Mouse (Mus musculus) limb, embryonic 11.5 days (tissue): ENCODE data around the gene Pik3cg. TPM values are rescaled to one million over a fixed set of nuclear protein-coding genes. Genes with fewer than 3 reads are reported as not detected.

Experiments used
- ATAC-seq: fragments of 200-750 bp; cut with Nextera tagmentation; 2 replicates; pipeline ENCODE4 v1.8.0; 2017; ENCODE audit warnings: low read depth; ENCODE audit not compliant: insufficient number of reproducible peaks, low FRiP score, low TSS enrichment
- DNase-seq: peaks from one replicate; pipeline ENCODE4 v3.0.0-alpha.2; 2015; ENCODE audit warnings: low spot score
- H3K27ac ChIP-seq: fragments of 300-500 bp; sonication (generic); replicated peaks from 2 replicates; pipeline ENCODE4 v1.5.1; 2014; ENCODE audit warnings: low read depth, mild to moderate bottlenecking, low read length
- H3K27me3 ChIP-seq: fragments of 300-500 bp; sonication (generic); 2 replicates; pipeline ENCODE4 v1.6.1; 2014; ENCODE audit warnings: mild to moderate bottlenecking, low read length, mixed read lengths; ENCODE audit not compliant: control insufficient read depth, insufficient read depth
- H3K36me3 ChIP-seq: fragments of 300-500 bp; sonication (generic); 2 replicates; pipeline ENCODE4 v1.6.1; 2014; ENCODE audit warnings: mild to moderate bottlenecking, low read length, moderate library complexity, mixed read lengths; ENCODE audit not compliant: control insufficient read depth, insufficient read depth
- H3K4me1 ChIP-seq: fragments of 300-500 bp; sonication (generic); 2 replicates; pipeline ENCODE4 v1.6.1; 2014; ENCODE audit warnings: low read length, mixed read lengths; ENCODE audit not compliant: control insufficient read depth, insufficient read depth
- H3K4me2 ChIP-seq: fragments of 300-500 bp; sonication (generic); 2 replicates; pipeline ENCODE4 v1.6.1; 2014; ENCODE audit warnings: low read depth, mild to moderate bottlenecking, moderate library complexity; ENCODE audit not compliant: severe bottlenecking
- H3K4me3 ChIP-seq: fragments of 300-500 bp; sonication (generic); 2 replicates; pipeline ENCODE4 v1.5.1; 2014; ENCODE audit warnings: low read depth, low read length
- H3K9ac ChIP-seq: fragments of 300-500 bp; sonication (generic); 2 replicates; pipeline ENCODE4 v1.6.1; 2014; ENCODE audit warnings: mild to moderate bottlenecking, low read length
- H3K9me3 ChIP-seq: fragments of 300-500 bp; sonication (generic); 2 replicates; pipeline ENCODE4 v1.6.1; 2016; ENCODE audit warnings: low read length; ENCODE audit not compliant: control insufficient read depth
- WGBS: fragments of 180-500 bp; shearing (Covaris S2); extraction: QIAGEN DNeasy Blood & Tissue Kit; methylation state at CpG from one replicate; pipeline ENCODE4 v1.1.7; 2014; 5-methylcytosine and 5-hydroxymethylcytosine counted together
- polyA plus RNA-seq: library from polyadenylated mRNA; unstranded; fragments of >200 nt; fragmentation: Nextera tagmentation; extraction: Ambion mirVana; gene quantifications from 2 replicates; pipeline ENCODE4 v1.2.1, GENCODE M21; 2014

The Pik3cg gene
- polyA plus RNA-seq, 1 experiment from 2014 or later, result 1.9 TPM

DNA sequence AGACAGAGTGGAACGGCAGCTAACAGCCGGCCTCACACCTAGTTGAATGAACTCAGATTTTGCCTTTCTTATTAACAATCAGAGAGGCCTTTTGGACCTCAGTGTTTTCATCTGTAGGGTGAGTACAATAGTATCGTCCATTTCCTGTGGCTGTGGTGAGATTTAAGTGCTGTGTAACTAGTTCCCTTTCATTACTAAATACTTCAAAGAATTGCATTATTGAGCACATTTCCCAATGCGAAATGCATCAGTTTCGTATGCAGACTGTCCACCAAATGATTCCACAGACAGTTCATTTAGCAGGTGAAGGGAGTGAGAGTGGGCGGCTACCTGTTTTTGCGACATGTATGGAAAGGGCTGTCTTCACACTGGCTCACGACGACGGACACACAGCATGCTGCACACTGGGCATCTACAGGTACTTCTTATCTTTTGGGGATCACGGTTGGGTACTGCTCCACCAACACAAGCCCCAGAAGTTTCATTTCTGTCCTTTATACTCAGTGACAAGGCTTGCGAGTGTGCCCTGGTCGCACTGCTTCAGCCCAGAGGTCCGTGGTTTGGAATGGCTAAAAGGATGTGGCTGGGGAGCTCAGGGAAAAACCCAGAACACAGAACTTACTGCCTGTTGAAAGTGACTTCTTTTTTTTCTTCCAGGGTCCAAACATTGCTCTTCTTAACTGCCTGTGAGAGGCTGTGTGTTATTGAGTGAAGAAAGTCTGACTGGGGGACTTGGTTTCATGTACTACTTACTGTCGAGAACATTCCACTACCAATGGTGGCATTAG, 25.6 kb downstream of the Pik3cg start:
- Histone ChIP-seq H3K9ac (no peak overlapping the region), H3K27me3 (no peaks in the 10 kb centered on the region), H3K4me1 (no peaks in the 10 kb centered on the region), H3K36me3 (no peaks in the 10 kb centered on the region), H3K4me2 (no peak overlapping the region), H3K9me3 (no peaks in the 10 kb centered on the region), H3K4me3 (no peak overlapping the region), H3K27ac (no peak overlapping the region)
- ATAC-seq (no peak), DNase-seq (no peak)
- WGBS, result 84% methylated on average over 15 of the region's 15 CpGs

DNA sequence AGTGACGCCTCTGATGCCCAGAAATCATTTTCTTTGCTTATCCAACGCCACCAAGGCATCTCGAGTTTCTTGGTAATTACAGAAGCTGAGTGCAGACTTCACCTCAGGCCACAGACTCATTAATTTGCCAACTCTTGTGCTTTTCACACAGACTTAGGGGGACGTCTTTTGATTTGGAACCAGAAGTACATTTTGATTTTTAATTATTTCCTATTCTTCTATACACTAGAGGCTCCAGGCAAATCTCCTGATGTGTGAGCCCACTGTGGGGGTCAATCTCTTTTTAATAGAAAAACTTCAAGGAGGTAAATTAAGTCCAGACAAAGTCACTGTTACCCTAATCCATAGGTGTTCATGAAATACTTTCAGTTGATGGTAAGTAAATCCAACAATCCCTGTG, 26.6 kb downstream of the Pik3cg start:
- Histone ChIP-seq H3K4me1 (no peaks in the 10 kb centered on the region), H3K36me3 (no peaks in the 10 kb centered on the region), H3K9ac (no peak overlapping the region), H3K4me3 (no peak overlapping the region), H3K27ac (no peak overlapping the region), H3K27me3 (no peaks in the 10 kb centered on the region), H3K9me3 (no peaks in the 10 kb centered on the region), H3K4me2 (no peak overlapping the region)
- 33% methylated on average over 4 of the region's 4 CpGs for WGBS
- DNase-seq (no peak), ATAC-seq (no peak)

DNA sequence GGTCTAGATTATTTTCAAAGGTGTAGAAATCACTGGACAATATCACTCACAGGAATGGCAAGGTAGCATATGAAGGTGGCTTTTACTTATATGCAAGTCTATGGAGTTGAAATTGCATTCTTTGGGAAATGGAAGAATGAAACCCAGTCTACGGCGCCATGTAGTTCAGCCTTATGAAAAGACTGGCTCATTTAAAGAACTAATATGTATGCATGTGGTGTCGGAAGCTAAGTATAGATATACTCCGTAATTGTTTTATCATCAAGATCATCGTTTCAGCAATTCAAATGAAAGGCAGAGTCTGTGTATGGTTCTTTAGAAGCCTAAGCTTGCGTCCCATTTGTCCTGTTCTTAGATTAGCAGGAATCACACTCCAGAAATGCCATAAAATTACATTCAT, 34.0 kb downstream of the Pik3cg start:
- no peak for DNase-seq
- 92% methylated on average over 6 of the region's 6 CpGs for WGBS
- H3K4me2 ChIP-seq, result no peak overlapping the region
- no peak overlapping the region for H3K4me3 ChIP-seq
- peaks cover 15% of the 10 kb centered on the region for H3K27me3 ChIP-seq
- no peaks in the 10 kb centered on the region for H3K9me3 ChIP-seq
- no peaks in the 10 kb centered on the region for H3K36me3 ChIP-seq
- H3K4me1 ChIP-seq, result no peaks in the 10 kb centered on the region
- H3K9ac ChIP-seq, result no peak overlapping the region
- H3K27ac ChIP-seq, result no peak overlapping the region
- ATAC-seq, result no peak

DNA sequence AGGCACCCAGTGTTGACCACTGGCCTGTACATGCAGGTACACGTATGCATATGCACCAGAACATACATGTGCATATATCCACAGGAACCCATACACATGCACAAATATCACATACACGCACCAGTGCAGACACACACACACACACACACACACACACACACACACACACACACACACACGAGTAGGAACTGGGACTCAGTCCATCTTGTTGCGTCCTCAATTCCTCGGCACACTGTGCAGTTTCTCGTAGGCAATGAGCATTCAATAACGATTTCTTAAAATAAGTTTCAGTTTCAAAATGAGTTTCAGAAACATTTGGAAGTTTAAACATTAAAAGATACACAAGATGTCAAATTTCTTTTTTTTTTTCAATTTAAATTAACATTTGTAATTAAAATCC, 35.6 kb downstream of the Pik3cg start:
- no peak overlapping the region for H3K27ac ChIP-seq
- peaks cover 20% of the 10 kb centered on the region for H3K27me3 ChIP-seq
- H3K4me1 ChIP-seq, result no peaks in the 10 kb centered on the region
- no peak for DNase-seq
- WGBS, result 91% methylated on average over 7 of the region's 7 CpGs
- no peak overlapping the region for H3K4me3 ChIP-seq
- H3K9me3 ChIP-seq, result no peaks in the 10 kb centered on the region
- no peaks in the 10 kb centered on the region for H3K36me3 ChIP-seq
- H3K9ac ChIP-seq, result no peak overlapping the region
- no peak overlapping the region for H3K4me2 ChIP-seq
- ATAC-seq, result no peak

DNA sequence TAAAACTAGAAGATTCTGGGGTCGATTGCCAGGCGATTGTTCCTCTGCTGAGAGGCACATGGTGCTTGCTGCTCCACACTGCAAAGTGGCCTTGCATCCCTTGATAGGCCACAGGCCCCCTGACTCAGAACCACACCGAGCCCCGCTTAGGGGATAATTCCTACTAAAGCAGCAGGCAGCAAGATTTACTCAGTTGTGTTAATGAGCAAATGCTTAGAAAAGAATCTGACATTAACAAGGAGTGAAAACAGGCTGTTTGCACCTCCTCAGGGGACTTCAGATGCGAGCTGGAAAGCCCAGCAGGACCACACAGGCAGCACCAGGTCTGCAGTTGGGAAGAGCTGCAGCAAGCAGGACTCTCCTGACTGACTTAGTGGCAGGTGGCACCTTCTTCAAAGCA, 39.3 kb downstream of the Pik3cg start:
- peak; percentile 60 for DNase-seq
- H3K36me3 ChIP-seq, result no peaks in the 10 kb centered on the region
- no peaks in the 10 kb centered on the region for H3K4me1 ChIP-seq
- H3K4me3 ChIP-seq, result no peak overlapping the region
- H3K9ac ChIP-seq, result no peak overlapping the region
- ATAC-seq, result 0 out of 2 replicates have a peak, but pooled peaks have one; percentile 67
- no peaks in the 10 kb centered on the region for H3K9me3 ChIP-seq
- no peak overlapping the region for H3K4me2 ChIP-seq
- H3K27me3 ChIP-seq, result peaks cover 21% of the 10 kb centered on the region
- no peak overlapping the region for H3K27ac ChIP-seq
- 10% methylated on average over 5 of the region's 5 CpGs for WGBS

DNA sequence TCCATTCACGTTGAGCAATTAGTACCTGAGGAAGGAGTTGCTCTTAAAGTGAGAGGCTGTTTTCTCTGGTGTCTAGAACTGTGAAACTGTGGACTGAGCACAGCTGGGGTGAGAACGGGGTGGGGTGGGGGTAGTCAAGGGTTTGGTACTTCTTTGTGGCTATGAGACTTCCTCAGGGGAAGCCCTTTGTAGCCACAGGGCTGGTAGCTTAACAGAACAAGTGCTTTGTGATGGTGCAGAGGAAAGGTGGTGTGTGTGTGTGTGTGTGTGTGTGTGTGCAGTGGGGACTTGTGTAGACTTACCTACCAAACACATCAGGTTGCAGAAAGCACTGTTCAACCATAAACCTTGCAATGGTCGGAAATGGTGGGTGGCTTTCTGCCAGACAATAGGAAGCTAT, 39.7 kb downstream of the Pik3cg start:
- Histone ChIP-seq H3K4me2 (no peak overlapping the region), H3K9me3 (no peaks in the 10 kb centered on the region), H3K27me3 (peaks cover 21% of the 10 kb centered on the region), H3K36me3 (no peaks in the 10 kb centered on the region), H3K4me1 (no peaks in the 10 kb centered on the region), H3K27ac (no peak overlapping the region), H3K9ac (no peak overlapping the region), H3K4me3 (no peak overlapping the region)
- DNase-seq (no peak), ATAC-seq (no peak)
- 17% methylated on average over 3 of the region's 3 CpGs for WGBS

DNA sequence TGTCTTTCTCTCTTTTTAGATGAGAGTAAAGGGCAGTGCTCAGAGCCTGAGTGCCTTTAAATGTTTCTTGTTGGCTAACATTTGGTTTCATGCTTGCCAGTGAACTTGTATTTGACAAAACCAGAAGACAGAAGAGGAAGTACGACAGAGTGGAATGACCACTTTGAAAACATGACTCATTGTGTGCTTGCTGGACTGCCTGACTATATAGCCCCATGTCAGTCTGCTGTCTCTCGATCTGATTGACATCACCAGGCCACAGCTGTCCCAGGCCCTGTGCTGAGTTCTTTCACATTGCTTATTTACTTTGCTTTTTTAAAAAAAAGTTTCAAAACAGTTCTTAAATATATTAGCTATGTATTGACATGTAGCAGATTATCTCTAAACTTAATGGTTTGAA, 44.8 kb downstream of the Pik3cg start:
- H3K9me3 ChIP-seq, result no peaks in the 10 kb centered on the region
- H3K36me3 ChIP-seq, result no peaks in the 10 kb centered on the region
- 88% methylated on average over 2 of the region's 2 CpGs for WGBS
- DNase-seq (no peak), ATAC-seq (no peak)
- H3K27ac ChIP-seq, result no peak overlapping the region
- no peak overlapping the region for H3K4me3 ChIP-seq
- no peak overlapping the region for H3K4me2 ChIP-seq
- no peak overlapping the region for H3K9ac ChIP-seq
- peaks cover 15% of the 10 kb centered on the region for H3K27me3 ChIP-seq
- H3K4me1 ChIP-seq, result no peaks in the 10 kb centered on the region

DNA sequence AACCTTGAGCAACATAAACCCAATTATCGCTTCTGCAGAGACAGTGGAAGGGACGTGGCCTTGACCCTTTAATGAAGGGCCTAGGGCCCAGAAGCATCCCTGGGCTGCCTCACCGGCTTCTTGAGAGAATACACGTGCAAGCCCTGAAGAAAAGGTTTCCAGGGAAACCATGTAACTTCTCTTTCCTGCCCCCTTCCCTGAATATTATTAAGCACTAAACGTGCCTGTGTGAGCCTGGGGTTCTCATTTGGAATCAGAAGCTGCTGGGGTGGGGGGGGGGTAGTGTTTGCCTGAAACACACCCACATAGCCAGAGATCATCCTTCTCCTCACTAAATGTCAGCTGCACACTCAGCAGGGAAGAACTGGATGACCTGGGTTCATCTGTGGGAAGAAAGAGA, 49.7 kb downstream of the Pik3cg start:
- no peak for ATAC-seq
- Histone ChIP-seq H3K4me2 (no peak overlapping the region), H3K27ac (no peak overlapping the region), H3K4me3 (no peak overlapping the region), H3K36me3 (no peaks in the 10 kb centered on the region), H3K27me3 (peaks cover 7% of the 10 kb centered on the region; the same call in 1 of the 2 replicates), H3K9ac (no peak overlapping the region), H3K9me3 (no peaks in the 10 kb centered on the region), H3K4me1 (no peaks in the 10 kb centered on the region)
- no peak for DNase-seq
- 41% methylated on average over 5 of the region's 5 CpGs for WGBS

DNA sequence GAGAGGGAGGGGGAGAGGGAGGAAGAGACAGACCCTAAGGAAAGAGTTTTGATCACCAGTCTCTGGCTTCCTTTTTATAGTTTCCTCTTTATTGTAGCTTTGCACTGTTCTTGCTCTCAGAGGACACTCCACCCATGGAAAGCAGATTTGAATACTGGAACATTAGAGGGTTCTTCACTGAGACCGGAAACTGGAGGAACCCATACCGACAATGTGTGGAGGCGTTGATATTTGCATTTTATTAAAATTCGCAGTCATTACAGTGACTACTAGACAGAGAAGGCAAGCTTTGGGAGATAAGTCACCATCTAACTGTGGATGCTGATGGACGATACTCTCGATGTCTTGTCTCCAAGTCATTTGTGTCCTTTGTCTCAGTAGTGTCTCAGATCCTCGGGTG, 61.9 kb downstream of the Pik3cg start:
- H3K4me1 ChIP-seq, result no peaks in the 10 kb centered on the region
- no peaks in the 10 kb centered on the region for H3K9me3 ChIP-seq
- H3K27ac ChIP-seq, result no peak overlapping the region
- H3K9ac ChIP-seq, result no peak overlapping the region
- no peak for ATAC-seq
- H3K27me3 ChIP-seq, result no peaks in the 10 kb centered on the region
- 93% methylated on average over 7 of the region's 7 CpGs for WGBS
- no peak overlapping the region for H3K4me2 ChIP-seq
- no peaks in the 10 kb centered on the region for H3K36me3 ChIP-seq
- no peak for DNase-seq
- no peak overlapping the region for H3K4me3 ChIP-seq
